Mouse (Mus musculus) midbrain, embryonic 13.5 days (tissue): ENCODE results near the gene Npcd. TPM values are rescaled to one million over a fixed set of nuclear protein-coding genes. Genes with fewer than 3 reads are reported as not detected.

Experiments used
- ATAC-seq: fragments of 200-750 bp; cut with Nextera tagmentation; 2 replicates; pipeline ENCODE4 v1.8.0; 2017; ENCODE audit warnings: mild to moderate bottlenecking, moderate TSS enrichment, moderate library complexity
- H3K27ac ChIP-seq: fragments of 300-500 bp; sonication (generic); 2 replicates; pipeline ENCODE4 v1.5.1; 2015; ENCODE audit warnings: inconsistent platforms, mild to moderate bottlenecking, moderate library complexity
- H3K27me3 ChIP-seq: fragments of 300-500 bp; sonication (generic); 2 replicates; pipeline ENCODE4 v1.6.1; 2015; ENCODE audit warnings: mild to moderate bottlenecking, inconsistent platforms
- H3K36me3 ChIP-seq: fragments of 300-500 bp; sonication (generic); 2 replicates; pipeline ENCODE4 v1.6.1; 2015; ENCODE audit warnings: mild to moderate bottlenecking, inconsistent platforms
- H3K4me1 ChIP-seq: fragments of 300-500 bp; sonication (generic); replicated peaks from 2 replicates; pipeline ENCODE4 v1.6.1; 2015; ENCODE audit warnings: inconsistent platforms
- H3K4me2 ChIP-seq: fragments of 300-500 bp; sonication (generic); replicated peaks from 2 replicates; pipeline ENCODE4 v1.6.1; 2015; ENCODE audit warnings: moderate library complexity, mild to moderate bottlenecking, inconsistent platforms
- H3K4me3 ChIP-seq: fragments of 300-500 bp; sonication (generic); replicated peaks from 2 replicates; pipeline ENCODE4 v1.5.1; 2015; ENCODE audit warnings: mild to moderate bottlenecking, inconsistent platforms
- H3K9ac ChIP-seq: fragments of 300-500 bp; sonication (generic); replicated peaks from 2 replicates; pipeline ENCODE4 v1.6.1; 2015; ENCODE audit warnings: mild to moderate bottlenecking, inconsistent platforms
- H3K9me3 ChIP-seq: fragments of 300-500 bp; sonication (generic); 2 replicates; pipeline ENCODE4 v1.6.1; 2016; ENCODE audit warnings: mild to moderate bottlenecking, inconsistent platforms
- WGBS: fragments of 180-500 bp; shearing (Covaris S2); methylation state at CpG from one replicate; pipeline ENCODE4 v1.1.7; 2015; 5-methylcytosine and 5-hydroxymethylcytosine counted together
- polyA plus RNA-seq: library from polyadenylated mRNA; unstranded; fragments of >200 nt; fragmentation: Nextera tagmentation; extraction: Ambion mirVana; gene quantifications from 2 replicates; pipeline ENCODE4 v1.2.1, GENCODE M21; 2015

Npcd gene
- polyA plus RNA-seq, 1 experiment from 2014 or later = 1.2 TPM

GRCm38 (mm10) chr15:79775662-79776061, 58.4 kb downstream of the Npcd start:
- Histone ChIP-seq H3K9me3 (no peaks in the 10 kb centered on the region), H3K4me2 (peak overlapping the region; percentile 59; the same call in 1 of the 2 replicates), H3K9ac (no peak overlapping the region; the same call in 1 of the 2 replicates), H3K36me3 (no peaks in the 10 kb centered on the region; the same call in 1 of the 2 replicates), H3K27ac (no peak overlapping the region), H3K27me3 (no peaks in the 10 kb centered on the region; the same call in 1 of the 2 replicates), H3K4me3 (no peak overlapping the region), H3K4me1 (peaks cover 37% of the 10 kb centered on the region)
- 59% methylated on average over 7 of the region's 7 CpGs for WGBS
- no peak for ATAC-seq

DNA sequence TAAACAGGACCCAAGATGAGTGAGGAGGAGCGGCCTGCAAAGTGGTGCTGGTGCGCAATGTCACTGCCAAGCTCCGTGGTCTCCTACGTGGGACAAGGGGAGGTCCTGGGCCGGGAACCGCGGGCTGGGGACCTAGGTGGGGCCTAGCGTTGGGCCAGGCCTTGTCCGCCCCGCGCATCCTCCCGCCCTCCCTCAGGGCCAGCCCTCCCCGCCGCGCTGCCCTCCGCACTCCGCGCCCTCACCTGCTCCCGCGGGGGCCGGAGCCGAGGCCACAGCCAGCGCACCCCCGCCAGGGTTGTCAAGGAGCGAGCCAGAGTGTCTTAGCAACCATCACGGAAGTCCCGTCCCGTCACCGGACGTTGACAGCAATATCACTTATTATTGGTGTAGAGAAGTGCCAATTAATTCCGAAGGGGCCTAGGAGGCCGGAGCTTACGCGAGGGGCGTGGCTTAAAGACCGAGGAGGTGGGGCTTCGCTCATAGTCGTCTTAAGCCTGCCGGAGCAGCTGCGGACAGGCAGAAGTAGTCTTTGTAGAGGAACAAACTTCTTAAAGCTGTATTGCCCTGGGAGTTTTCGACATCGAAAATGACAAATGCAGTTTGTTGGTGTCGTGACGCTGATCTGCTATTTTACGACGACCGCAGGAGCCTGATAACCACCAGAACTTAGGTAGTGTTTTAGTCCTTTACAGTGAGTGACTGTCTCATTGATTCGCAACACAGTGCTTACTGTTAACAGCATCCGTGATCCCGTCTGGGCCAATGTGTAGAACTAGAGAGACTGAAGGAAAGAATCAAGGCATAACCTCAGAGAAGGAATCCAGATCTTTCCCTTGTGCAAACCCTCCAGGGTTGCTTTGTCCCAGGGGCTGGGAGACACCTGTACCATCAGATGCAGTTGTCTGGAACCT, 59.7 kb downstream of the Npcd start:
- peaks cover 42% of the 10 kb centered on the region for H3K4me1 ChIP-seq
- H3K4me2 ChIP-seq = peak overlapping the region; percentile 91
- peak overlapping the region; percentile 74 for H3K27ac ChIP-seq
- H3K36me3 ChIP-seq = no peaks in the 10 kb centered on the region; the same call in 1 of the 2 replicates
- WGBS = 1% methylated on average over 43 of the region's 50 CpGs
- H3K9ac ChIP-seq = peak overlapping the region; percentile 85
- ATAC-seq = peak; percentile 99
- H3K9me3 ChIP-seq = no peaks in the 10 kb centered on the region
- H3K27me3 ChIP-seq = no peaks in the 10 kb centered on the region; the same call in 1 of the 2 replicates
- peak overlapping the region; percentile 88 for H3K4me3 ChIP-seq

DNA sequence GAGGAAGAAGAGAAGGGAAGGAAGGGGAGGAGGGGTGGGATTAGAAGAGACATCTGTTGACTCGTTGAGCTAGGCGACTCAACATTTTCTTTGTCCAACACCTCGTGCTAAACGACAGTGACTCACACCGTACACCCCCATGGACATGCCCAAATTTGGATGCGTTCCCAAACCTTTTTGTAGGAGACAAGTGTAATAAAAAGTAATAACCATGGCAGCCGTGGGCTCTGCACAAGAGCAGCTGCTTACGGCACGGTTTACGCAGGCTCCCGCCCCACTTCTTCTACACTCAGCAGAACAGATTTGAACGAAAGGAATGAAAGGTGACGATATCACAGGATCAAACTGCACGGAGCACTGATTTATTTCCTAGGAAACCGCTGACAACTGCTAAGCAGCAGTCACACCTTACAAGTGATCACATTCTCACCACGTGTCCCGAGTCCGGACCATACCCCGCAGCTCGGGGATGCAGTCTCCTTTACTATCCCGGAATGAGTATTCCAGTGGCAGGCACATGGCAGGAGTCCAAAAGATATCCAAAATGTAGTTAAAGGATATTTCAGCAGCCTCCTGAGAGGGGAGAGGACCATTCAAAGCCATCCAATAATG, 63.3 kb downstream of the Npcd start:
- Histone ChIP-seq H3K9me3 (no peaks in the 10 kb centered on the region), H3K36me3 (no peaks in the 10 kb centered on the region; the same call in 1 of the 2 replicates), H3K9ac (0 out of 2 replicates have a peak overlapping the region, but pooled peaks have one; percentile 39), H3K4me2 (no peak overlapping the region), H3K27me3 (no peaks in the 10 kb centered on the region), H3K4me1 (peaks cover 46% of the 10 kb centered on the region), H3K27ac (no peak overlapping the region), H3K4me3 (no peak overlapping the region)
- no peak for ATAC-seq
- WGBS = 74% methylated on average over 21 of the region's 21 CpGs

DNA sequence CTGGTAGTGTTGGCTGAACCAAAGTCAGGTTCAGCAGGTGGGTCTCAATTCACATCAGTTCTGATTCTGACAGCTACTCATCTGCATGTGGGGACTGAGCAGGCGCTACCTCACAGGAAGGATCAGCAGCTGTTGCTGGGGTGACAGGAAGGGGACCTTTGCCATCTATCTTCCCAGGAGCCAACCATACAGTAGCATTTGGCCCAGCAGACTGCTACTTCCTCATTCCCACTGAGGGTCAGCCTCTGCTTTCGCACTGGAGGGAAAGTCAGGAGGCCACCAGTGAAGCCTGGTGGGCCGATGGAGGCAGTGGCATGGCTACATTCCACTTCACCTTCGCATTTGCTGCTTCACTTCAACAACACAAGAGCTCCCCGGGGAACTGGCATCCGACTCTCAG, 65.7 kb downstream of the Npcd start:
- no peak overlapping the region for H3K27ac ChIP-seq
- H3K4me3 ChIP-seq = no peak overlapping the region
- no peak for ATAC-seq

GRCm38 (mm10) chr15:79767327-79767961, 66.6 kb downstream of the Npcd start:
- Histone ChIP-seq H3K27me3 (no peaks in the 10 kb centered on the region), H3K9ac (no peak overlapping the region), H3K4me2 (no peak overlapping the region), H3K4me3 (no peak overlapping the region), H3K27ac (no peak overlapping the region), H3K9me3 (no peaks in the 10 kb centered on the region), H3K36me3 (peaks cover 29% of the 10 kb centered on the region), H3K4me1 (peaks cover 22% of the 10 kb centered on the region)
- 90% methylated on average over 16 of the region's 16 CpGs for WGBS
- ATAC-seq = no peak

More for the DNA sequence above, 65.7 kb downstream of the Npcd start:
- no peaks in the 10 kb centered on the region for H3K27me3 ChIP-seq
- peaks cover 29% of the 10 kb centered on the region for H3K4me1 ChIP-seq
- no peak overlapping the region for H3K4me2 ChIP-seq
- H3K9ac ChIP-seq = no peak overlapping the region
- H3K9me3 ChIP-seq = no peaks in the 10 kb centered on the region
- peaks cover 21% of the 10 kb centered on the region for H3K36me3 ChIP-seq
- WGBS = 61% methylated on average over 6 of the region's 6 CpGs

DNA sequence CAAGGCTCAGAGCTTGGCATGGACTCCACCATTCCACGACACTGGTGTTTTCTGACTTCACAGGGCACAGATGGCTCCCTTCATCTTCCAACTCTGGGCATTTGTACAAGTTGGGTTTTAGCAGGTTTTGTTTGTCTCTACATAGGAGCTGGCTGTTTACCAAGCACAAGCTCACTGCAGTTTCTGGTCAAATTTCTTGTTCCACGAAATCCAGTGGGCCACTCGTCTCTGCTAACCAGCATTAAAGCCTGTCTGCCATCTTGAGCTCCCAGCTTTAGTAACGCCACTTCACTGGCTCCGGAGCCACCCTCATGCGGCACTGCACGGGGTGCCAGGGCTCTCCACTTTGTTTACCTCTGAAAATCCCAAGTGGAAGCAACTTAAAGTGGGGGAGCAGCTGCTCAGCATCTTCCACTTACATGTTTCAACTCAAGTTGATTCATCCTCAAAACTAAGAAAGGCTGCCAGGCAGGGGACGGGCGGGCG, 67.4 kb downstream of the Npcd start:
- Histone ChIP-seq H3K4me2 (no peak overlapping the region), H3K9me3 (no peaks in the 10 kb centered on the region), H3K27ac (no peak overlapping the region), H3K9ac (no peak overlapping the region), H3K27me3 (no peaks in the 10 kb centered on the region), H3K36me3 (peaks cover 38% of the 10 kb centered on the region), H3K4me1 (peaks cover 18% of the 10 kb centered on the region), H3K4me3 (no peak overlapping the region)
- no peak for ATAC-seq
- 91% methylated on average over 10 of the region's 10 CpGs for WGBS

GRCm38 (mm10) chr15:79766168-79766567, 67.9 kb downstream of the Npcd start:
- H3K4me1 ChIP-seq = peaks cover 15% of the 10 kb centered on the region
- H3K27me3 ChIP-seq = no peaks in the 10 kb centered on the region
- 76% methylated on average over 10 of the region's 10 CpGs for WGBS
- no peak overlapping the region for H3K4me2 ChIP-seq
- no peaks in the 10 kb centered on the region for H3K9me3 ChIP-seq
- no peak overlapping the region for H3K9ac ChIP-seq
- peaks cover 42% of the 10 kb centered on the region for H3K36me3 ChIP-seq
- no peak overlapping the region for H3K27ac ChIP-seq
- ATAC-seq = no peak
- H3K4me3 ChIP-seq = no peak overlapping the region

DNA sequence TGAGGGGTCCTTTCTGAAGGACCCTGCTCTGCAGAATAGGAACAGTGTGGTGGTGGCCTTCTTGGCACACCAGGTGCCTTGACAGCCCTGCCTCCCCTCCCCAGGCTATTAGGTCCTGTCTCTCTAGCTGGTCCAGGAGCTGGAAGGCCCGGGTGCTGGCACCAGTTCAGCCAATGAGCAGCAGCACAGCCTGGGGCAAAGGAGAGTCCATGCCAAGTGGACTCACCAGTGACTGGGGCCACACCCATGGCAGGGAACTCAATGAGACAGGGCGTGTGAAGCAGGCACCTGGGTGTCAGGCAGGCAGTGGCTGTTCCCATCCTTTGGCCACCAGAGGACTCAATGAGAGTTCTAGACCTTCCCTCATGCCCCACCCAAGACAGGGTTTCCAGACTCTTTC, 68.7 kb downstream of the Npcd start:
- H3K4me1 ChIP-seq = 0 out of 2 replicates have a peak, but pooled peaks cover 8% of the 10 kb centered on the region
- ATAC-seq = no peak

GRCm38 (mm10) chr15:79764539-79765267, 69.3 kb downstream of the Npcd start:
- ATAC-seq = no peak
- WGBS = 87% methylated on average over 11 of the region's 11 CpGs
- Histone ChIP-seq H3K4me1 (0 out of 2 replicates have a peak, but pooled peaks cover 7% of the 10 kb centered on the region), H3K4me3 (no peak overlapping the region), H3K4me2 (no peak overlapping the region), H3K9me3 (no peaks in the 10 kb centered on the region), H3K9ac (0 out of 2 replicates have a peak overlapping the region, but pooled peaks have one; percentile 28), H3K36me3 (peaks cover 50% of the 10 kb centered on the region), H3K27ac (no peak overlapping the region), H3K27me3 (no peaks in the 10 kb centered on the region)

More for the DNA sequence above, 68.7 kb downstream of the Npcd start:
- no peaks in the 10 kb centered on the region for H3K9me3 ChIP-seq
- 85% methylated on average over 2 of the region's 2 CpGs for WGBS
- no peak overlapping the region for H3K27ac ChIP-seq
- H3K9ac ChIP-seq = no peak overlapping the region
- H3K36me3 ChIP-seq = peaks cover 50% of the 10 kb centered on the region
- no peaks in the 10 kb centered on the region for H3K27me3 ChIP-seq
- H3K4me2 ChIP-seq = no peak overlapping the region
- H3K4me3 ChIP-seq = no peak overlapping the region

DNA sequence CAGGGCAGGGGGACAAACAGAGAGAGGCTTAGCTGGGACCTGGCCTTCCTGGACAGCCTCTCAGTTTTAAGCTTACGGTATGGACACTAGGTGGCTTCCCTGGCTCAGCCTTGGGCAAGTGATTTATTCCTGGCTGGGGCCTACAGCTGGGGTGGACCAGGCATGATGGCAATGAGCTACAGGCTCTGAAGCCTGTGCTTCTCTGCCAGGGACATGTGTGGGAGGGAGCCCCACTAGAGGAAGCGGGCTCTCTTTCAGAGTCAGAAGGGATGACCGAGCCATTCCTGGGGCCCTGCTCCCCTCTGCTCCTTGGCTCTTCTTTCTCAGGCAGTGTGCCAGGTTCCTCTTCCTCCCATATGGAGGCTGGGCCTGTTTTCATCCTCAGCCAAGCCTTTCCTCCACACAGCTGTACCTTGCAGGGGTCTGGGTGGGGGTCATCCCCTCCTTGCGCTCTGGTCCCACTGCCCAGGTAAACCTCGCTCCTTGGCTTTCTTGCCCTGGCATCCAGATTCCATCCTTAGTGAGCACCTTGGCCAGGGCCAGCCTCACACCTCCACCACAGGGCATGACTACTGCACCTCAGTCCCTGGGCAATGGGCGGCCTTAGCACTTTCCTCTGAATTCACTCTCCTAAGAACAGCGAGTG, 70.3 kb downstream of the Npcd start:
- Histone ChIP-seq H3K9ac (no peak overlapping the region), H3K27ac (no peak overlapping the region), H3K9me3 (no peaks in the 10 kb centered on the region), H3K4me2 (no peak overlapping the region), H3K4me1 (0 out of 2 replicates have a peak, but pooled peaks cover 3% of the 10 kb centered on the region), H3K36me3 (peaks cover 50% of the 10 kb centered on the region), H3K4me3 (no peak overlapping the region), H3K27me3 (no peaks in the 10 kb centered on the region)
- ATAC-seq = no peak
- 92% methylated on average over 7 of the region's 7 CpGs for WGBS

DNA sequence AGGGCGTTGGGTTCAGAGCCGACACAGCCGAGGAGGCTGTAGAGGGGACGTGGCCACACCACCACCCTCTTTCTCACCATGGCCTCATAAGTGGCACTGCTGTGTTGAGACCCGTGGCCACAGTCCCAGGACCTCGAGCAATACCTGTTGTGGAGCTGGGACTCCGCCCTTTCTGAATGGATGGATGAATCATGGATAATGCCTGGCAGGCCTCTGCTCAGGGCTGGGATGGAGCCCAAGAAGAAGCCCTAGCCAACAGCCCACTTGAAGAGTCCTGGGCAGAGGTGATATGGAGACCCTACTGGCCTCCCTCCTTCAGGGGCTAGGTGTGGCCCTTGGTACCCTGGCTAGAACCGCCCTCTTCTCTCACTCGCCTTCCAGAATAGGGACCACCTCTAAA, 71.0 kb downstream of the Npcd start:
- Histone ChIP-seq H3K4me1 (no peaks in the 10 kb centered on the region), H3K27me3 (no peaks in the 10 kb centered on the region), H3K27ac (no peak overlapping the region), H3K4me2 (no peak overlapping the region), H3K9me3 (no peaks in the 10 kb centered on the region), H3K36me3 (peaks cover 50% of the 10 kb centered on the region), H3K4me3 (no peak overlapping the region), H3K9ac (no peak overlapping the region)
- ATAC-seq = no peak
- 93% methylated on average over 9 of the region's 9 CpGs for WGBS
